Mouse (Mus musculus): ENCODE measurements at regions not wholly inside any gene's neighbourhood (a gene's known extent, or its start where the extent isn't known, plus 50 kb on each side); places are given as distances from the start of the nearest gene placed in this dataset.

DNA sequence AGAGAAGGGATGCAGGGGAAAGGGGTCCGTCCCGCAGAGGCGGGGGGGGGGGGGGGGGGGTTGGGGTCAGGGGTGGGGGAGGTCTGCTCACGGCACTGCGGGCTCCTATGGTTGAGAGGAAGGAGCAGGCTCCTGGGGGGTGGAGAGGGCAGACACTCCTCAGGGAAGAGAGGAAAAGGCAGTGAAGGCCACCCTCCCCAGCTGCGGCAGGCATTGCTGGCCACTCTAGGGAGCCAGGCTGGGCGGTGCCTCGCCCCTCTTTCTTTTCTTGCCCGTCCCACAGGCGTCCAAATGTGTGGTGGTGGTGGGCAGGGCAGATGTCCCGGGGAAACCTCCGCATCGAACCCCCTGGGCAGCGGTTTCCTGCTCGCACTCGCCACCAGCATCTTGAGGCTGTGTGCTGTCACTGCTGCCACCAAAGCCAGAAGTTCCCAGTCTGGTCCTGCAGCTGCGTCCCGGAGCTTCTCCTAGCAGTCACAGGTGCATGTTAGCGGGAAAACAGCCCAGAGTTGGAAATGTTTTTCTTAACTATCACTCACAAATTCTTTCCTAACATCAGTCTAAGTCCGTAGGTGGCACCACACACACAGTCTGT, 110.4 kb downstream of the Dsel start:
- DNase-seq, result peak; percentile 4
